Mouse (Mus musculus) adrenal gland, adult 8-10 months (tissue): Measurements from ENCODE around the gene Uhrf1bp1. TPM values are rescaled to one million over a fixed set of nuclear protein-coding genes. Genes with fewer than 3 reads are reported as not detected.
"Not testable (repeated sequence)": the region's sequence is repeated elsewhere in the genome, so short reads cannot be mapped to it uniquely, and the experiment has no call there.

Experiments used
- DNase-seq: peaks from one replicate; pipeline ENCODE4 v3.0.0; 2022
- total RNA-seq, 4 experiments: library from RNA; stranded (reverse); gene quantifications; 2 replicates each; pipeline ENCODE4 v1.2.4; 2022

Gene Uhrf1bp1
- 10 to 100 TPM; 35.3 to 36.2 (median 35.8) TPM for total RNA-seq

DNA sequence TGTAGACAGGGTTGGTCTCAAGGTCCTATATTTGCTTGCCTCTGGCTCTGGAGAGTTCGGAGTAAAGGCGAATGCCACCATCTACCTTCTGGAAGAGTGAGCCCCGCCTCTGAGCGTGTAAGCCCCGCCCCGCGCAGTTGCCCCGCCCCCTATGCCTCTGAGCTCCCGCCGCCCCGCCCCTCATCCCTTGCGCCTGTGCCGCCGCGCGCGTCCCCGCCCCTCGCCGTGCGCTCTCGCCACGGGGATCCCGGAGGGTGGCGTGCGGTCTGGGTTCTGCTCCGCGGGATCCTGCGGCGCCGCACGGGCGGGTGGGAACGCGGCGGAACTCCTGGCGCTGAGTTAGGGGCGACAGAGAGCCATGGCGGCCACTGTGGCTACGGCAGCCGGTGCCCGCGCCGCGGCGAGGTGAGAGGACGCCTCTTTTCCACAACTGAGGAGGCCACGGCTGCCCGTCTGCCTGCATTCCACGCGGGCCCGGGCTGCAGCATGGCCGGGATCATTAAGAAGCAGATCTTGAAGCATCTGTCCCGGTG, at the start of gene Uhrf1bp1:
Gene Uhrf1bp1, plus strand, starts transcription at position 177 of the 533 bp plus-strand sequence.
- DNase-seq = peak; percentile 63

DNA sequence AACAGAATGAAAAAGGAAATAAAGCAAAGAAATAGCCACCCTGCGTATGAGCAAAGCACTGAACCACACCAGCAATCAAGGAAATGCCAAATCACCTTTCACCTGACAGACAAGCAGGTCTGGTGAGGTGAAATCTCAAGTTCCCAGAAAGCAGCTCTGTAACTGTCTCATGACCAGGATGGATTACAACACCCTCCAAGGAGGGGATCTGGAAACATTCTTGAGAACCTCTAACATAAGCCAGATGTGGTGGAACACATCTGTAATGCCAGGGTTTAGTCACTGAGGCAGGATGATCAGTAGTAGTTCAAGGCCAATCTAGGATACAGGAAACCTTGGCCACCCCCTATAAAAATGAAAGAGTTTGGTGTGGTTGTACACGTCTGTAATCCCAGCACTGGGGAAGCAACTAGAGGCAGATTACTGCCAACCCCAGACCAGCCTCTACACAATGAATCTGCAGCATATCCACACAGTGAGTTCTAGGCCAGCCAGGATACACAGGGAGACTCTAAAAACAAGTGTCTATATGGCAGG, 48.6 kb upstream of the Uhrf1bp1 start:
- no peak for DNase-seq

DNA sequence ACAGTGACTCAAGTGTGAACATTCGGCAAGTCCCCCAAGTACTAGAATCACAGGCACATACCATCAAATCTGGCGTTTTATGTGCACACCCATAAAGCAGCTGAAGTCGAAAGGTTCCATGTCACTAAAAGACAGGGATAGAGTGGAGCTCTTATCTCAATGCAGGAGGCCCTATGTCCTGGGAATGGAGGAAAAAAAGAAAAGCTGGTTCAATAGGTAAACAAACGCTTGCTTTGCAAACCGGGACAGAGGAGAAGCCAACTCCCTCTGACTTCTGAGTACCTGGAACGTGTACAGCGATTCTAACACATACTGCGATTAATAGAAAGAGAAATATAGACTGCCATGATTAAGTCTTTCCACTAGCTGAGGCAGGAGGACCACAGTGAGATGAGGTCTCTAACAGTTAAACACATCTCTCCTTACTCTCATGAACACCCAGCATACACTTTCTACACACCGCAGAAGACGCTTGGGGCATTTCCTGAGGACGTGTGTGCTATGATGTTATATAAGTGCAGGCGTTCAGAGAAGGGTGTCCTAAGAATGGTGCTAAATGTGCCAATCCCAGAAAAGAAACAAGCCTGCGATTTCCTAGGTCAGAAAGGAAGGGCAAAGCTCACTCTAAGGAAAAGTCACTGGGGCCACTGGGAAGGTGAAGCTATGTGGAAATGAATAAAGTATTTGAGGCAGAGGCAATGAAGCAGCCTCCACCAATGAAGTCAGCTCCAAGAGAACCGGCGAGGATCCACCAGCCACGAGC, 45.5 kb upstream of the Uhrf1bp1 start:
- no peak for DNase-seq

DNA sequence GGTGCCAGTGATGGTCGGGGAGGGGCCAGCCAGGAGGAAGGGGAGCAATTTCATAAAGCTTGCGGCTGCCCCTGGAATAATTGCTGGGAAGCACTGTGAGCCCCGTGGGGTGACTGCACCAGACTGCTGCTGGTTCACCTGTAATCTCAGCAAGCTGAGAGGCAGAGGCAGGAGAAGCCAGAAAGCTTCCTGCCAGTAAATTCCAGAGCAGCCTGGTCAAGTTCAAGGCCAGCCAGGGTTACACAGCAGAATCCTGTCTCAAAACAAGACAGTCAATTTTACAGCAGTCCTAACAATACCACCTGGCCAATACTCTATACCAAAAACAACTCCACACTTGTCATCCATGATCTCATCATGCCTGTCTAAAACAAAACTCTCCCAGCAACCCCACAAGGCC, 44.3 kb upstream of the Uhrf1bp1 start:
- DNase-seq = no peak

DNA sequence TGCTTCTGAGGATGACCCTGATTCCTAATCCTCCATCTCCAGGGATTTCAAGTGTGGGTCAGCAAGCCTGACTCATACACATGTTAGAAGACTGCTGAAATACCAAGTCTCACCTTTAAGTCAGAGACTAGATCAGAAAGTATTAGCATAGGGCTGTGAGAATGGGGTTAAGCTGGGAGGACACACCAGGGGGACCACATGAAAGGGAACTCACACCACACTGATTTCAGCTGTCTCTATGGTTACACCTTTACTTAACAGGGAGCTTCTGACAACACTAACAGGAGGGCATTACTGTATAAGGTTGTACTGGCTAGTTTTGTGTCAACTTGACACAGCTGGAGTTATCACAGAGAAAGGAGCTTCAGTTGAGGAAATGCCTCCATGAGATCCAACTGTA, 41.6 kb upstream of the Uhrf1bp1 start:
- no peak for DNase-seq

DNA sequence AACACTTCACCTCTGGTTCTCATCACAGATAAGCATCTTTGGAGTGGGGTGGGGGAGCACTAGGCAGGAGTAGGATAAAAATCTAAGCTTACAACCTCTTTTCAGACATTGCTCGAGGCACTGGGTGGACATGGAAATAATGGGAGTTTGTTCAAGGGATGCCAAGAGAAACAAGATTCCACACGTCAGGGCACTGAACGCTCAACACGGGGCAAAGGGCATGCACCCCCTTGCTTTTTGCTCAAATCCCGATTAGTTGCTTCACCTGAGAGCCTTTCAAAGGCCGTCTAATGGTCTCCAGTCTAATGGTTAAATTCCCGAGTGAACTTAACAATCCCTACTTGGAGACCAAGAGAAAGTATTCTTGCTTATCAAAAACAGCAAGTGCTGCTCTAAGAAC, 37.2 kb upstream of the Uhrf1bp1 start:
- DNase-seq = no peak

DNA sequence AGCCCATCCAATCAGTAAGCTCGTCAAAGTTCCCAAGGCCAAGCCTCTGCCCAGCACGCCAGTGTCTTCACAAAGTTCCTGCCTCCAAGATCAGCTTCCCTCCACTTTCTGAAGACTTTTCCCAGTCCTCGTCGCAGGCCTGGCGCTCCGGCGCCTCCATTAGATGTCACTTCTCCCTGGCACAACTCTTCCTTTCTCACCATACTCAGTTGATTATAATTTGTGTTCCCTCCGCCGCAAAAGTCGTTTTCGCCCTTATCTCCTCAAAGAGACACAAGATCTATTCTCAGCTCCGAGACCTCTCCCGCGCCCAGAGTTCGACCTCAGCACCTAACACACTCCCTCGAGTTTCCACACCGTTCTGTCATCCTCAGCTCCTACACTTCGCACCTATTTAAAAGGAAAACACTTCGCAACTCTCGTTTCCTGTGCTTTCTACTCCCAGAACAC, 36.7 kb upstream of the Uhrf1bp1 start:
- DNase-seq = no peak

DNA sequence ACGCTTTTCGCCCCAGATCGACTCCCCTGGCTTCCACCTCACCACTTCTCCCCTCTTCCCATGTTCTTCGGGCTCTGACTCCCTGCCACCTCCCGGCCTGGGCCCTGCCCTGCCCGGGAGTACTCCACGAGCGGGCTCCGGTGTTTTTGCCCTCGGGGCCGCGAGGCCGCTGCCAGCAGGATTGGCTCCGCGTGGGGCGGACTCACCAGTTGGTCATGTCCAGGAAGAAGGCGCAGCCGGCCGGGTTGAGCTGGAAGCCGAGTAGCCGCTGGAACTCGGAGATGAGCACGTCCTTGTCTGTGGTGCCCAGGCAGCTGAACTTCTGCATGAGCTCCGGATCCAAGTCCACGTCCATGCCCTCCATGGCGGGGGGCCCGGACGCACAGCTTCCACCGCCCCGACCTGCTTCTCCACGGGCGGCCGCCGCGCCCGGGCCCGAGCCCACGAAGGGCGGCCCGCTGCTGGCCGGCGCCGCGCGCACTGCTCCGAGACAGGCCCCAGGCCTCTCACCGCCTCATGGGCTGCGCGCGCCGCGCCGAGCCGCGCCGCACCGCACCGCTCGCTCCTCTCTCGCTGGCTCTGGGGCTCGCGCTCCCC, 36.2 kb upstream of the Uhrf1bp1 start:
- peak; percentile 75 for DNase-seq

DNA sequence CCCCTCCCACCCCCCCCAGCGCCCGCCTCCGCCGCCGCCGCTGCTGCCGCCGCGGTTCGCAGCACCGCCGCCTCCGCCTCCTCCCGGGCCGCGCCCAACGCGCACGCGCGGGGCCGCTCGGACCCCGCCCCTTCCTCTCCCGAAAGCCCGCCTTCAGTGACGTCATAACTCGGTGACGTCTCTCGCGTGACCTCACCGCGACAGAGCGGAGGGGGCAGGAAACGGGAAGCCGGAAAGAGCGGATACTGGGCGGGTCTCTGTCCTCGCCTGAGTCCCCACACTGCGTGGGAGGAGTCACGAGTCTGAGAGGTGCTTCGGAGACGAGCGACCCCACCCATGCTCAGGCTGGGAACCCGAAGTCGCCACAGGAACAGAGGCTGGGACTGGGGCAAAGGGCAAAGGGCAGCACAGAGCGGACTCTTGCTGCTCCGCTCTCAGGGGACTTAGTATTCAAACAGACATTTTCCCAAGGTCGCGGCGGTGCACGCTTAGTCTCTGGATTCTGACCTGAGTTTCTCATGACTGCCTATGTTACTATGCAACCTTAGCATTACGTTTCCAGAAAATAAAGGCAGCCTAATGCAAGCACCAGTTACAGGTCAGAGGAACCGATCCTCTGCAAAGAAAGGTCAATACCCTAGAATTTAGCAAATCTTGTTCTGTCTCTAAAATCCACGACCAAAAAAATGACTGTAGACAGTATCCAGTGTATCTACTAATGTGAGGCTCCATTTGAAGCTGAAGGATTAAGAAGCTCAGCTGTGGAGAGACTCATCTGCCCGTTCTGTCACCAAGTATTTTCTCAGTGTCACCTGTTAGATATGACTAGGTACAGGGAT, 35.5 kb upstream of the Uhrf1bp1 start, which contains the start of gene D17Wsu92e:
Gene D17Wsu92e, minus strand, starts transcription at position 81 of the 839 bp plus-strand sequence.
- DNase-seq = peak; percentile 97

DNA sequence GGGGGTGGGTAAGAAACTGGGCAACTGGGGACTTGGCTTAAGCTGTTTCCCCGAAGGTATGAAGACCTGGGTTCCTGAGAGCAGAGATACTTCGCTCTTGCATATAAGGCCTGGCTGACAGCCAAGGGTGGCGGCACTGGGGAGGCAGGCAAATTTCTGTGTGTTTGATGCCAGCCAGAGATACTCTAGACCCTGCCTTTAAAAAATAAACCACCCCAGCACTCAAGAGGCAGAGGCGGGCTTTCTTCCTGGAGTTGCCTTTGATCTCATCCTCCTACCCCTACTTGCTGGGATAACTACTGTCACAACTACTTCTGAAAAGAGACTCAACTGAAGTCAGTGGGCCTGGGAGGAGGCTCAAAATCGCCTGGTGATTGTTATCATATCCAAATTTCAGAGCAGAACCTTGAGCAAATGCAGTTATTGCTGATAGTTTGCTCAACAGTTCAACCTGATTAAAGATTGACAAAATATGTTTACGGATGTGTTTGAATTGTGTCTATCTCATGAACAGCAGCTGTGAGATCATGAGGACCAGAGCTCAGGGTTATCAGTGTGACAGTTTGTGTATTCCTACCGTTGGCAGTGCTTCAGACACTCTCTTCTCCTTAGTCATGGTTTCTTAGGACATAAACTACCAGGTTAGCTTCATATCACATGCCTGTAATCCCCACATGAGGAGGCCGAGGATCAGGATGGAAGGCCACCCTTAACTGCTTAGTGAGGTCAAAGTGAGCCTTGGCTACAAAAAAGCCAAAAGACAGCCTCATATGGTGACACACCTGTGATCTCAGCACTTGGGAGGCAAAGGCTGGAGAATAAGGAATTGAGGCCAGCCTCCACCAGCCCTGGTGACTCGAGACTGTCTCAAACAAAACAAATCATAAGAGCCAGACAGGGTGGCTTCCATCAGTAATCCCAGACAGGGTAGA, 34.6 kb upstream of the Uhrf1bp1 start:
- DNase-seq = no peak

DNA sequence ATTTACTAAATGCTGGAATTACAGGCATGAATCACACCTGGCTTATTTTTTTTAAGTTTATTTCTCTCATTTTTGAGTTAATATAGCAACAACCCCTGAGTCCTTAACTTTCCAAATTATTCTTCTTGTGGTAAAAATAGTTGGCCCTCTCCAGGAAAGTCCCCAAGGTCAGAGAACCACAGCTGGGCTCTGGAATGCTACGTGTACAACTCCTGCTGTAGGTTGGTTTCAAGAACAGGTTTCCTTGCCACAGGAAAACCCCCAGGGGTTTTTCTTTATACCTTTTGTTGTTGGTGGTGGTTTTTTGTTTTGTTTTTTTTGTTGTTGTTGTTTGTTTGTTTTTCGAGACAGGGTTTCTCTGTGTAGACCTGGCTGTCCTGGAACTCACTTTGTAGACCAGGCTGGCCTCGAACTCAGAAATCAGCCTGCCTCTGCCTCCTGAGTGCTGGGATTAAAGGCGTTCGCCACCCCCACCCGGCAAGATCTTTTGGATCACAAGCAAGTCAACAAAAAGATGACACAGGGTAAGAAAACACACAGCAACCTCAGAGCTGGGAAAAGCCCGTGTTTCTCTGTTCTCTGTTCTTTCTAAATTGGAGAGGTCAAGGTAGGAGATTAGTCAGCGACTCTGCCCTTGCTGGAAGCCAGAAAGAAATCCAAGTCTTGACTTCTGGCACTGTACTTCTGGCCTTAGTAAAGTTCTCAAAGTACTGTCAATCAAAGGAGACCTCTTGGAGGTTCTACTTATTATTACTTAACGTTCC, 32.9 kb upstream of the Uhrf1bp1 start:
- no peak for DNase-seq

DNA sequence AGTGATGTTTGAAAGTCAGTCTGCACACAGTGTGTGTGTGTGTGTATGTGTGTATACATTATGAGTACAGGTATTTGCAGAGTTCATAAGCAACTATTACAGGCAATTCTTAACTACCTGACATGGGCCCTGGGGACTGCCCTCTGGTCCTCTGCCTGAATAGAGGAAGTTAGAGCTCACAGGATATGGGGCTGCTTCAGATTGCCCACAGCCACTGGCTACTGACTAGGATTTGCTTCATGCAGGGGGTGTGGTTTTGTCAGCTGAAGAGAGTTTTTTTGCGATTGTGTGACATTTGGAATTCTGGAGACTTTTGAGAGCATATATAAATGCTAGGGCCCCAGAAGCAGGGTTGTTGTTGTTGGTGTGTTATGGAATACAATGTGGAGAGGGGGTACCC, 31.3 kb upstream of the Uhrf1bp1 start:
- no peak for DNase-seq

DNA sequence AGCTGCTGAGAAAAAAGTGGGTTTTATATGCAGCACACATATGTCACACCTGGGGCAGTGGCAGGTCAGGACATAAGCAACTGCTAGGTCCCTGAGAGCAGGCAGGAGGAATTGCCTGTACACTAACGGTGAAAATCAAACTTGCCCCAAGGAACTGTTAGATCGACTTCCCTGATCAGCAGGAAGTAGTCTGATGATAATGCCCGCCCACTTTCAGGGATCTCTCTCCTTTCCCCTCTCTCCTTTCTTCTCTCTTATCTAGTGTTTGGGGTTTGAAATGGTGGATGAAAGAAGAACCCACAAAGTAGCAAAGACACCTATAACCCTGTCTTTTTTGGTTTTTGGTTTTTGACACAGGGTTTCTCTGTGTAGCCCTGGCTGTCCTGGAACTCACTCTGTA, 30.7 kb upstream of the Uhrf1bp1 start:
- no peak for DNase-seq

DNA sequence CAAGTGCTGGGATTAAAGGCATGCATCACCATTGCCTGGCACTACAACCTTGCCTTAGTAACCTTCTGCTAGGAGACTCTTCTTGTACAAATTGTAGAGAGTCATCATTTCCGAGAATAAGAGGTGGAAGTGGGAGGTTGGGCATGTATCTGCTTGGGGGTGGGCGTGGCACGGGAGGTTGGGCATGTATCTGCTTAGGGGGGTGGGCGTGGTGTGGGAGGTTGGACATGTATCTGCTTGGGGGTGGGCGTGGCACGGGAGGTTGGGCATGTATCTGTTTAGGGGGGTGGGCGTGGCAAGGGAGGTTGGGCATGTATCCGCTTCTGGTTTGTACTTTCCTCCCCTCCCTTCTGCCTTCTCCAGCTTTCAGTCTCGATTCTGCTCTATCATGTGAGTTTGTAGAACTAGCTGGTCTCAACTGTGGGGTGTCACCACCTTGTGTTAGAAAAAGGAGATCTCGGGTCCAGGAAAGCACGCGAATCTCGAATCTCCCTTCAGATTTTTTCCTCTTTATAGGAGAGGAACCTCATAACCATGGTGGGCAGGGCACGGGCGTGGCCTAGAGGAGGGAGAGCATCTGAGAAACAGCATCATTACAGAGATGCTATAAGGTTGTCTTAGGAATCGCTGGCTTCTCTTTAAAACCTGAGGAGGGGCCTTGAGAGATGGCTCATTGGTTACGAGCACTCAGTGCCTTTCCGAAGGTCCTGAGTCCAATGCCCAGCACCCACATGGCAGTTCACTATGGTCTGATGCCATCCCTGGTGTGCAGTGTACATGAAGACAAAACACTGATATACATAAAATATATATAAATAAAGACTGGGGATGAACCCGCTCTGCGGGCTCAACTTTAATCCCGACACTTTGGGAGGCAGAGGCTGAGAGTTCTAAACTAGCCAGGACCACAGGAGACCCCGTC, 30.0 kb upstream of the Uhrf1bp1 start:
- peak; percentile 87 for DNase-seq

DNA sequence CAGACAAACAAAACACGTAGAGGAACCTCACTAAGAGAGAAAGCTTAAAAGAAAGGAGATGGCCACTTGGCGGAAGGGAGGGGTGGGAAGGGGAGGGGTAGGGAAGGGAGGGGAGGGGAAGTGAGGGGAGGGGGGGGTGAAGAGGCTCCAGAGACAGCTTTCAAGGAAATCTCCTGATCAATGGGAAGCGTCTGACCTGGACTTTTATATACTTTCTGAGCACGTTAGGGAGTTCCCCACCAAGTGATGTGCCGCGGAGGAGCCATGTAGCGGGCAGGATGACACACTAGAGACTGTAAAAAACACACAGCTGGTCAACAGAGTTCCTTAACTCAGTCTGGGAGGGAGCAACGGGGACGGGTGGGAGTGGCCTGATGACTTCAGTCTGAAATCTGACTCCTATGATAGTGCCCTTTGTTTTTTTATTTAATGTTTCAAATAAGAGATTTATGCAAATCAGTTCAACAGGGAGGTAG, 29.3 kb upstream of the Uhrf1bp1 start:
- peak; percentile 59 for DNase-seq

DNA sequence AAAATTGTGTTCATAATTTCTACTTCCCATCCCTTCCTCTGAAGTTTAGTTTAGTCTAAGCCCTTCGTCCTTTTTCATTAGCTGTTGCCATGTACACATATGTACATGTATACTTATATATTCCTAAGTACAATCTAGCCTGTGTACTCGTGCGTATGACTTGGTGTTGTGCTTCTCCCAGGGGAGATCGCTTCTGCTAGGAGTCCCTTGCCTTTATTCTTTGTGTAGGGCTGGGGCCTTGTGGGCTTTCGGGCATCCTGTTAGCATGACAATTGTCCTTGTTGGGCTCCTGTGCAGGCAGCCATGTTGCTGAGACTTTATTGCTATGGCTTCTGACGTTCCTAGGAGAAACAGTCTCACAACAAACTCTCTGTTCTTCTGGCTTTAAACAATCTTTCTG, 28.7 kb upstream of the Uhrf1bp1 start:
- DNase-seq = no peak

DNA sequence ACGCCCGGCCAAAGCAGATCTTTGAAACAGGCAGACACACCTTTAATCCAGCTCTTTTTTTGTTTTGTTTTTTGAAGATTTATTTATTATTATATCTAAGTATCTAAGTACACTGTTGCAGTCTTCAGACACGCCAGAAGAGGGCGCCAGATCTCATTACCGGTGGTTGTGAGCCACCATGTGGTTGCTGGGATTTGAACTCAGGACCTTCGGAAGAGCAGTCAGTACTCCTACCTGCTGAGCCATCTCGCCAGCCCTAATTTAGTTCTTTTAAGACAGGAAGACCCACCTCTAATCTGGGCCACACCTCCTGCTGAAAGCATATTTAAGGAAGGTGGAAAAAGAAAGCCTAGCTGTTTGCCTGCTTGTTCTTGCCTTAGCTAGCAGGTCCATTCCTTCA, 25.8 kb upstream of the Uhrf1bp1 start:
- no peak for DNase-seq

DNA sequence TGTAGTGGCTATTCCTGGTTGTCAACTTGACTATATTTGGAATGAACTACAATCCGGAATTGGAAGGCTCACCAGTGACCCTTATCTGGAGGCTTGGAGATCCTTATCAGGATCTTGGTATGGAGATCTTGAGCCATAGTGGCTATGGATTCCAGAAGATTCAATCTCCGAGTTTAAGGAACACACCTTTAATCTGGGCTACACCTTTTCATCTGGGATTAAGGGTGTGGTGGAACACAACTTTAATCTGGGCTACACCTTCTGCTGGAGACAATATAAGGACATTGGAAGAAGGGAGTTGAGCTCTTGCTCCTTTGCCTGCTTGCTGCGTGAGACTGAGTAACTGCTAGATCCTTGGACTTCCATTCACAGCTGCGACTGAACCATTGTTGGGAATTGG, 18.4 kb upstream of the Uhrf1bp1 start, which contains the start of gene Snrpc:
Gene Snrpc, plus strand, starts transcription at position 301 of the 400 bp plus-strand sequence.
- DNase-seq = not testable (repeated sequence)
